Mouse (Mus musculus) liver, postnatal 0 days (tissue): ENCODE data around the gene Sort1. TPM values are rescaled to one million over a fixed set of nuclear protein-coding genes. Genes with fewer than 3 reads are reported as not detected.
A peak's percentile ranks its signal among the peaks of the same experiment; 100 is the strongest.

Source experiments
- ATAC-seq: fragments of 200-750 bp; cut with Nextera tagmentation; 2 replicates; pipeline ENCODE4 v1.8.0; 2017; ENCODE audit warnings: mild to moderate bottlenecking, moderate library complexity
- DNase-seq: peaks from one replicate; pipeline ENCODE4 v3.0.0-alpha.2; 2016
- H3K27ac ChIP-seq: fragments of 300-500 bp; sonication (generic); 2 replicates; pipeline ENCODE4 v1.5.1; 2014; ENCODE audit warnings: antibody characterized with exemption, moderate library complexity, mild to moderate bottlenecking, low read depth
- H3K27me3 ChIP-seq: fragments of 300-500 bp; sonication (generic); 2 replicates; pipeline ENCODE4 v1.6.1; 2014; ENCODE audit warnings: low read length, control low read depth, mixed read lengths; ENCODE audit not compliant: insufficient read depth
- H3K36me3 ChIP-seq: fragments of 300-500 bp; sonication (generic); replicated peaks from 2 replicates; pipeline ENCODE4 v1.6.1; 2014; ENCODE audit warnings: mild to moderate bottlenecking, control low read depth, low read length, moderate library complexity, mixed read lengths; ENCODE audit not compliant: insufficient read depth
- H3K4me1 ChIP-seq: fragments of 300-500 bp; sonication (generic); 2 replicates; pipeline ENCODE4 v1.6.1; 2014; ENCODE audit warnings: antibody characterized with exemption, mild to moderate bottlenecking, control low read depth; ENCODE audit not compliant: insufficient read depth
- H3K4me2 ChIP-seq: fragments of 300-500 bp; sonication (generic); 2 replicates; pipeline ENCODE4 v1.6.1; 2014; ENCODE audit warnings: low read depth, mild to moderate bottlenecking, low read length, moderate library complexity, mixed read lengths
- H3K4me3 ChIP-seq: fragments of 300-500 bp; sonication (generic); 2 replicates; pipeline ENCODE4 v1.5.1; 2014; ENCODE audit warnings: low read depth, low read length
- H3K9ac ChIP-seq: fragments of 300-500 bp; sonication (generic); replicated peaks from 2 replicates; pipeline ENCODE4 v1.6.1; 2014; ENCODE audit warnings: mild to moderate bottlenecking, moderate library complexity
- H3K9me3 ChIP-seq: fragments of 300-500 bp; sonication (generic); 2 replicates; pipeline ENCODE4 v1.6.1; 2016; ENCODE audit warnings: mild to moderate bottlenecking, control low read depth, low read length, mixed read lengths
- CTCF ChIP-seq: sonication (generic); IDR thresholded peaks from 2 replicates; pipeline ENCODE4 v1.5.1; 2016; ENCODE audit warnings: antibody characterized with exemption, low read depth
- EP300 ChIP-seq: IDR thresholded peaks from 2 replicates; pipeline ENCODE4 v1.6.1; 2016; ENCODE audit warnings: antibody characterized with exemption, low read depth, mild to moderate bottlenecking
- WGBS: fragments of 180-500 bp; shearing (Covaris S2); extraction: QIAGEN DNeasy Blood & Tissue Kit; methylation state at CpG from one replicate; pipeline ENCODE4 v1.1.7; 2014; ENCODE audit not compliant: insufficient replicate concordance; 5-methylcytosine and 5-hydroxymethylcytosine counted together
- polyA plus RNA-seq: library from polyadenylated mRNA; unstranded; fragments of >200 nt; fragmentation: Nextera tagmentation; extraction: Ambion mirVana; gene quantifications from 2 replicates; pipeline ENCODE4 v1.2.1, GENCODE M21; 2015

The Sort1 gene
- polyA plus RNA-seq, 1 experiment from 2014 or later: 3.7 TPM

DNA sequence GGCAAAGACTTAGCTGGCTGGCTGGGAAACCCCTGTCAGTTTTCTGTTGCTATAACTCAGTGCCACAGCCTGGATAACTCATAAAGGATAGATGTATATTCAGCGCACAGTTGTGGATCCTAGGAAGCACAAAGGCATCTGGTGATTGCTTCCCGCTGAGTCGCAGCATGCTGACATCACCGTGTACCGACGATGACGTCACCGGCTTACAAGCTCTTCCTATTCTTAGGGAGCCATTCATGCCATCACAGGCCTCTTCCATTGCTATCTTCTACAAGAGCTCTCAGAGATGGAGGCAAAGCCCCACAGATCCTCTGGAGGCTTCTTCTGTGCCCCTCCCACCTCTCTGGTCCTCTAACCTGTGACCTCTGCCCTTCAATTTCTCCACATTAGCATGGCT, 19.8 kb downstream of the Sort1 start:
- Histone ChIP-seq H3K36me3 (0 out of 2 replicates have a peak, but pooled peaks cover 3% of the 10 kb centered on the region), H3K9ac (no peak overlapping the region), H3K9me3 (no peaks in the 10 kb centered on the region), H3K4me1 (peaks cover 22% of the 10 kb centered on the region), H3K4me2 (no peak overlapping the region), H3K27me3 (no peaks in the 10 kb centered on the region), H3K27ac (no peak overlapping the region), H3K4me3 (no peak overlapping the region)
- WGBS: 91% methylated on average over 8 of the region's 8 CpGs
- TF ChIP-seq EP300 (no peak), CTCF (no peak)
- ATAC-seq (no peak), DNase-seq (no peak)

- Histone ChIP-seq H3K4me1 (peaks cover 21% of the 10 kb centered on the region), H3K9ac (no peak overlapping the region), H3K4me2 (no peak overlapping the region), H3K36me3 (peaks cover 9% of the 10 kb centered on the region; the same call in 1 of the 2 replicates), H3K9me3 (no peaks in the 10 kb centered on the region), H3K27me3 (no peaks in the 10 kb centered on the region), H3K4me3 (no peak overlapping the region), H3K27ac (no peak overlapping the region)
- no peak for ATAC-seq
- 75% methylated on average over 4 of the region's 4 CpGs for WGBS
- no peak for DNase-seq
- TF ChIP-seq CTCF: no peak
- no peak for TF ChIP-seq EP300
Observed at GRCm38 (mm10) chr3:108304747-108305146, 20.9 kb downstream of the Sort1 start.

DNA sequence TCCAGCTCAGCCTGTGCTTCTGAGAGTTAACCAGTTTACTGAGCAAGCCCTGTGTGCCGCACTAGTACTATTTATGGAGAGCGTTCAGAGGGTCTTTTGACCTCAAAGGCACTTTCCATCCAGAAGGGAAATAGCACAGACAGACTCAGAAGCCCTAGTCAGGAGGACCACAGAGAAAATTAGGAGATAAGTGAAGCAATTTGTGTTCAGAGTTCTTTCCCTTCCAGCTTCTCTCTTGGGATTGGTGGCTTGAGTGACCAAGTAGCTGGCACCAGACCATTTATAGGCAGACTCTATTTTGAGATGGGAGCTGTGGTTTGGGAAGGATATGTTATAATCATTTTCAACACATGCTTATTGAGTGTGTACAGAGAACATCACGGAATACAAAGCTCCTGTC, 22.5 kb downstream of the Sort1 start:
- 71% methylated on average over 3 of the region's 3 CpGs for WGBS

DNA sequence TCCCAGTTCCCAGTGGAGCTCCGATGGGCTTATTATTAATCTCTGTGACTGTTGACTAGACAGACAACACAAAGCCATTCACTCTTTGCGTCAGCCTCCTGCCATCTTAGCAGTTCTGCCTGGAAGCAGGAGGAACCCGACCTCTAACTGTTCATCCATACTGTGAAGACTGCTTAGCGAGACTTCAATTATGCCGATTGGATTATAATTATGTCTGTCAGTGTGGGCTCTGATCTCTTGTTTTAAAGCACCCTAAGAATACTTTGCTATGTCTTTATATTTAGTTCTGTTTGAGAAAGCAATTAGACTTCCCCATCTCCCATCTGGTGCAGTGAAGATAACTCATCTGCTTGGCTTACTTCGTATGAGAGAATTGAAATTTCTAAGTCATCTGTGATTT, 23.6 kb downstream of the Sort1 start:
- H3K27ac ChIP-seq: no peak overlapping the region
- 86% methylated on average over 6 of the region's 6 CpGs for WGBS
- no peaks in the 10 kb centered on the region for H3K9me3 ChIP-seq
- peaks cover 9% of the 10 kb centered on the region; the same call in 1 of the 2 replicates for H3K36me3 ChIP-seq
- TF ChIP-seq CTCF (no peak), EP300 (no peak)
- H3K27me3 ChIP-seq: no peaks in the 10 kb centered on the region
- peaks cover 12% of the 10 kb centered on the region for H3K4me1 ChIP-seq
- H3K4me3 ChIP-seq: no peak overlapping the region
- no peak overlapping the region for H3K4me2 ChIP-seq
- ATAC-seq (no peak), DNase-seq (no peak)
- H3K9ac ChIP-seq: no peak overlapping the region

More for the DNA sequence above, 22.5 kb downstream of the Sort1 start:
- TF ChIP-seq EP300 (no peak), CTCF (no peak)
- Histone ChIP-seq H3K4me1 (peaks cover 17% of the 10 kb centered on the region), H3K27ac (0 out of 2 replicates have a peak overlapping the region, but pooled peaks have one; percentile 11), H3K36me3 (peaks cover 9% of the 10 kb centered on the region; the same call in 1 of the 2 replicates), H3K4me2 (no peak overlapping the region), H3K27me3 (no peaks in the 10 kb centered on the region), H3K4me3 (no peak overlapping the region), H3K9me3 (no peaks in the 10 kb centered on the region), H3K9ac (no peak overlapping the region; the same call in 1 of the 2 replicates)
- DNase-seq (no peak), ATAC-seq (no peak)

GRCm38 (mm10) chr3:108310921-108311341, 27.0 kb downstream of the Sort1 start:
- no peak for DNase-seq

GRCm38 (mm10) chr3:108311688-108312087, 27.8 kb downstream of the Sort1 start:
- Histone ChIP-seq H3K4me3 (no peak overlapping the region), H3K27me3 (no peaks in the 10 kb centered on the region), H3K4me1 (peaks cover under 1% of the 10 kb centered on the region), H3K27ac (no peak overlapping the region), H3K4me2 (no peak overlapping the region), H3K36me3 (peaks cover 8% of the 10 kb centered on the region; the same call in 1 of the 2 replicates), H3K9ac (no peak overlapping the region), H3K9me3 (no peaks in the 10 kb centered on the region)
- 67% methylated on average over 4 of the region's 4 CpGs for WGBS
- ATAC-seq (no peak), DNase-seq (no peak)
- TF ChIP-seq EP300: no peak
- no peak for TF ChIP-seq CTCF

More at GRCm38 (mm10) chr3:108310921-108311341, 27.0 kb downstream of the Sort1 start:
- Histone ChIP-seq H3K9ac (no peak overlapping the region), H3K36me3 (peaks cover 8% of the 10 kb centered on the region; the same call in 1 of the 2 replicates), H3K4me1 (peaks cover 7% of the 10 kb centered on the region), H3K27ac (no peak overlapping the region), H3K4me2 (no peak overlapping the region), H3K4me3 (no peak overlapping the region), H3K27me3 (no peaks in the 10 kb centered on the region), H3K9me3 (no peaks in the 10 kb centered on the region)
- no peak for TF ChIP-seq EP300
- TF ChIP-seq CTCF: no peak
- no peak for ATAC-seq

- ATAC-seq (no peak), DNase-seq (no peak)
- Histone ChIP-seq H3K27me3 (no peaks in the 10 kb centered on the region), H3K27ac (no peak overlapping the region), H3K9me3 (no peaks in the 10 kb centered on the region), H3K4me2 (no peak overlapping the region), H3K4me1 (no peaks in the 10 kb centered on the region), H3K9ac (no peak overlapping the region), H3K4me3 (no peak overlapping the region), H3K36me3 (peaks cover 8% of the 10 kb centered on the region; the same call in 1 of the 2 replicates)
- no peak for TF ChIP-seq CTCF
- TF ChIP-seq EP300: no peak
Observed at GRCm38 (mm10) chr3:108312414-108312813, 28.5 kb downstream of the Sort1 start.
